Mouse (Mus musculus) CH12F3 (cell line): ENCODE data around the gene Nars2.
"Not testable (repeated sequence)": the region's sequence is repeated elsewhere in the genome, so short reads cannot be mapped to it uniquely, and the experiment has no call there.

Experiments used
- in situ Hi-C: fragments of 300-500 bp; cut with MboI; formaldehyde crosslinking; loops from 2 replicates; pipeline ENCODE4 v1.14.3; 2020; ENCODE audit warnings: low sequenced_read_pairs

Gene Nars2

GRCm38 (mm10) chr7:96951281-96952051 is at the start of gene Nars2:
Nars2 (plus strand) TSS chr7:96951505.
- in situ Hi-C loops, result no loop called here

- in situ Hi-C loops, result loop anchor here (25.0 kb wide), 2 partner anchors 365 to 740 kb away; partner anchors contain the start of gene Tenm4
Measured at GRCm38 (mm10) chr7:96902183-96902582, 49.1 kb upstream of the Nars2 start.

- in situ Hi-C loops, result loop anchor here (25.0 kb wide), 2 partner anchors 366 to 741 kb away; partner anchors contain the start of gene Tenm4
Measured at GRCm38 (mm10) chr7:96903088-96903985, 48.0 kb upstream of the Nars2 start.

- in situ Hi-C loops, result loop anchor here (25.0 kb wide), 2 partner anchors 367 to 742 kb away; partner anchors contain the start of gene Tenm4
Measured at GRCm38 (mm10) chr7:96904442-96904841, 46.9 kb upstream of the Nars2 start.

GRCm38 (mm10) chr7:96904936-96905335 is 46.4 kb upstream of the Nars2 start:
- in situ Hi-C loops, result loop anchor here (25.0 kb wide), 2 partner anchors 368 to 743 kb away; partner anchors contain the start of gene Tenm4

- in situ Hi-C loops, result loop anchor here (25.0 kb wide), 2 partner anchors 368 to 743 kb away; partner anchors contain the start of gene Tenm4
Measured at GRCm38 (mm10) chr7:96905422-96905821, 45.9 kb upstream of the Nars2 start.

GRCm38 (mm10) chr7:96906216-96906615 is 45.1 kb upstream of the Nars2 start:
- in situ Hi-C loops, result loop anchor here (25.0 kb wide), 2 partner anchors 369 to 744 kb away; partner anchors contain the start of gene Tenm4

GRCm38 (mm10) chr7:96907971-96908680 is 43.2 kb upstream of the Nars2 start:
- in situ Hi-C loops, result loop anchor here (25.0 kb wide), 2 partner anchors 371 to 746 kb away; partner anchors contain the start of gene Tenm4

- in situ Hi-C loops, result loop anchor here (10.0 to 25.0 kb wide), 3 partner anchors 135 to 748 kb away; partner anchors contain the start of gene Tenm4
Measured at GRCm38 (mm10) chr7:96909856-96910255, 41.4 kb upstream of the Nars2 start.

- in situ Hi-C loops, result loop anchor here (10.0 to 25.0 kb wide), 3 partner anchors 136 to 748 kb away; partner anchors contain the start of gene Tenm4
Measured at GRCm38 (mm10) chr7:96910310-96910960, 40.9 kb upstream of the Nars2 start.

GRCm38 (mm10) chr7:96914031-96914430 is 37.3 kb upstream of the Nars2 start:
- in situ Hi-C loops, result loop anchor here (10.0 to 25.0 kb wide), 3 partner anchors 139 to 752 kb away; partner anchors contain the start of gene Tenm4

- in situ Hi-C loops, result loop anchor here (10.0 to 25.0 kb wide), 3 partner anchors 141 to 753 kb away; partner anchors contain the start of gene Tenm4
Measured at GRCm38 (mm10) chr7:96915452-96916105, 35.7 kb upstream of the Nars2 start.

- in situ Hi-C loops, result loop anchor here (25.0 kb wide), 2 partner anchors 383 to 758 kb away; partner anchors contain the start of gene Tenm4
Measured at GRCm38 (mm10) chr7:96920447-96921095, 30.7 kb upstream of the Nars2 start.

GRCm38 (mm10) chr7:96922927-96923326 is 28.4 kb upstream of the Nars2 start:
- in situ Hi-C loops, result loop anchor here (25.0 kb wide), 2 partner anchors 386 to 761 kb away; partner anchors contain the start of gene Tenm4

GRCm38 (mm10) chr7:96943715-96944377 is 7.5 kb upstream of the Nars2 start:
- in situ Hi-C loops, result no loop called here

GRCm38 (mm10) chr7:96946501-96946900 is 4.8 kb upstream of the Nars2 start:
- in situ Hi-C loops, result not testable (repeated sequence)

- in situ Hi-C loops, result no loop called here
Measured at GRCm38 (mm10) chr7:96952094-96952493, 789 bp downstream of the Nars2 start.

GRCm38 (mm10) chr7:96959168-96959567 is 7.9 kb downstream of the Nars2 start:
- in situ Hi-C loops, result no loop called here
